Mouse (Mus musculus) midbrain, embryonic 14.5 days (tissue): ENCODE measurements at regions not wholly inside any gene's neighbourhood (a gene's known extent, or its start where the extent isn't known, plus 50 kb on each side); places are given as distances from the start of the nearest gene placed in this dataset.

Experiments used
- ATAC-seq: fragments of 200-750 bp; cut with Nextera tagmentation; 2 replicates; pipeline ENCODE4 v1.8.0; 2017; ENCODE audit warnings: moderate number of reproducible peaks, moderate library complexity; ENCODE audit not compliant: low FRiP score, low TSS enrichment
- DNase-seq: peaks from one replicate; pipeline ENCODE4 v3.0.0-alpha.2; 2015
- H3K27ac ChIP-seq: fragments of 300-500 bp; sonication (generic); replicated peaks from 2 replicates; pipeline ENCODE4 v1.5.1; 2014; ENCODE audit warnings: mild to moderate bottlenecking, low read depth, low read length, moderate library complexity
- H3K27me3 ChIP-seq: fragments of 300-500 bp; sonication (generic); 2 replicates; pipeline ENCODE4 v1.6.1; 2014; ENCODE audit warnings: low read length, control low read depth, mixed read lengths; ENCODE audit not compliant: control insufficient read depth, insufficient read depth
- H3K36me3 ChIP-seq: fragments of 300-500 bp; sonication (generic); 2 replicates; pipeline ENCODE4 v1.6.1; 2014; ENCODE audit warnings: low read length, control low read depth; ENCODE audit not compliant: control insufficient read depth, insufficient read depth
- H3K4me1 ChIP-seq: fragments of 300-500 bp; sonication (generic); 2 replicates; pipeline ENCODE4 v1.6.1; 2014; ENCODE audit warnings: mild to moderate bottlenecking, antibody characterized with exemption, low read length, control low read depth; ENCODE audit not compliant: control insufficient read depth, insufficient read depth
- H3K4me2 ChIP-seq: fragments of 300-500 bp; sonication (generic); 2 replicates; pipeline ENCODE4 v1.6.1; 2014; ENCODE audit warnings: mild to moderate bottlenecking, low read length, moderate library complexity
- H3K4me3 ChIP-seq: fragments of 300-500 bp; sonication (generic); replicated peaks from 2 replicates; pipeline ENCODE4 v1.5.1; 2014; ENCODE audit warnings: low read depth, low read length
- H3K9ac ChIP-seq: fragments of 300-500 bp; sonication (generic); replicated peaks from 2 replicates; pipeline ENCODE4 v1.6.1; 2014; ENCODE audit warnings: mild to moderate bottlenecking, low read length, moderate library complexity
- H3K9me3 ChIP-seq: fragments of 300-500 bp; sonication (generic); 2 replicates; pipeline ENCODE4 v1.6.1; 2016; ENCODE audit warnings: low read length, control low read depth, mixed read lengths; ENCODE audit not compliant: control insufficient read depth
- WGBS: fragments of 180-500 bp; shearing (Covaris S2); extraction: QIAGEN DNeasy Blood & Tissue Kit; methylation state at CpG from one replicate; pipeline ENCODE4 v1.1.7; 2014; 5-methylcytosine and 5-hydroxymethylcytosine counted together

- ATAC-seq (no peak), DNase-seq (no peak)
- WGBS = 78% methylated on average over 1 of the region's 1 CpGs
- H3K9ac ChIP-seq = no peak overlapping the region
- no peak overlapping the region for H3K4me3 ChIP-seq
- H3K4me1 ChIP-seq = no peaks in the 10 kb centered on the region
- no peaks in the 10 kb centered on the region for H3K27me3 ChIP-seq
- no peaks in the 10 kb centered on the region for H3K9me3 ChIP-seq
- no peaks in the 10 kb centered on the region for H3K36me3 ChIP-seq
- H3K27ac ChIP-seq = no peak overlapping the region
- H3K4me2 ChIP-seq = no peak overlapping the region
Measured at GRCm38 (mm10) chr14:108034162-108034561, 879.8 kb downstream of the Slitrk1 start.

- Histone ChIP-seq H3K36me3 (no peaks in the 10 kb centered on the region), H3K27me3 (no peaks in the 10 kb centered on the region), H3K27ac (no peak overlapping the region), H3K4me1 (no peaks in the 10 kb centered on the region), H3K4me3 (no peak overlapping the region), H3K9ac (no peak overlapping the region), H3K4me2 (no peak overlapping the region), H3K9me3 (no peaks in the 10 kb centered on the region)
- no peak for ATAC-seq
- no peak for DNase-seq
- WGBS = 84% methylated on average over 3 of the region's 3 CpGs
Measured at GRCm38 (mm10) chr14:108022551-108022950, 891.4 kb downstream of the Slitrk1 start.

DNA sequence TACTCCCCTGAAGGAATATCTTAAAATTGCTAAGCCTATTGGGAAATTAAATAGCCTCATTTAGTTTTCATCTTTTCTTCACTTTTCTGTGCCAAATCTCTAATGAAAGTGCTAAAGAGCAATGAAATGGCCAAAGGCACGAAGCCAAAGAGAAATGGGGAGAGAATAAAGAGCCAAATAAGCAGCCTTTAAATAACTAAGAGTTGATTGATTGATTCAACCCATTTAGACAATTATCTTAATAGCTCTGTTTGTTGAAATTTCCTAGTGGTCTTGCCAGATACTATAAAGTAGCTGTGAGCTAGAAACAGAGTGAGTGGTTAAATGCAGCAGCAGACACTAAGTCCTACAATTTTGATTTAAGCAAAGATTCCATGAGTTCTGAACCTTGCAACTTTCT is 891.9 kb downstream of the Slitrk1 start:
- Histone ChIP-seq H3K4me1 (no peaks in the 10 kb centered on the region), H3K9me3 (no peaks in the 10 kb centered on the region), H3K36me3 (no peaks in the 10 kb centered on the region), H3K4me3 (no peak overlapping the region), H3K9ac (no peak overlapping the region), H3K4me2 (no peak overlapping the region), H3K27me3 (no peaks in the 10 kb centered on the region), H3K27ac (no peak overlapping the region)
- WGBS = 58% methylated on average over 1 of the region's 1 CpGs
- DNase-seq (peak; percentile 8), ATAC-seq (no peak)

GRCm38 (mm10) chr14:108021331-108021730 is 892.6 kb downstream of the Slitrk1 start:
- Histone ChIP-seq H3K9me3 (no peaks in the 10 kb centered on the region), H3K27me3 (no peaks in the 10 kb centered on the region), H3K4me3 (no peak overlapping the region), H3K36me3 (no peaks in the 10 kb centered on the region), H3K9ac (no peak overlapping the region), H3K4me1 (no peaks in the 10 kb centered on the region), H3K27ac (no peak overlapping the region), H3K4me2 (no peak overlapping the region)
- 94% methylated on average over 7 of the region's 7 CpGs for WGBS
- ATAC-seq (no peak), DNase-seq (no peak)

DNA sequence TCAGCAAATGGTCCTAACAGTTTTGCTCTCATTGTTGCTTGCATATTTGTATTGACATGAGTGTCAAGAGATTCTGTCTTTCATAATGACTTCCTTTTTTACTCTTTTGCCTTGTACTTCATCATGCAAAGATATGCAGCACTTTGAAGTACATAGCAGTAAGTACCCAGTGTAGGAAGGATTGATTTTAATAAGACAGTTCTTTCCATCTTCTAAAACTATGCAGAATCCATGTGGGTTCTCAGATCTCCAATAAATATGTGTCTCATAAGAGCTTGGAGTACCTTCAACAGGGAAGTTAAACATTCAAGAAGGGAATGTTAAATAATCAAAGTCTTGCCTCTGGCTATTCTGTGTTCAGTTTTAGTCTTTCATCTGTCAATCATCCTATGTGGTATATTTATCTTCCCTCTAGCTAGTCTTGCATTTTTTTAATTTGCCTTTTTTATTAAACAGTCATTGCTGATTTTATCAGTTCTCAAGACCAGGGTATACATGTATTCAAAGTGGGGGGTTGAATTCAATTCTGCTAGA is 926.1 kb downstream of the Slitrk1 start:
- DNase-seq (peak; percentile 72), ATAC-seq (peak; percentile 43; the same call in 1 of the 2 replicates)
- Histone ChIP-seq H3K4me2 (no peak overlapping the region), H3K9ac (no peak overlapping the region), H3K27ac (no peak overlapping the region), H3K36me3 (no peaks in the 10 kb centered on the region), H3K4me1 (no peaks in the 10 kb centered on the region), H3K4me3 (no peak overlapping the region), H3K27me3 (no peaks in the 10 kb centered on the region), H3K9me3 (no peaks in the 10 kb centered on the region)

GRCm38 (mm10) chr14:107978141-107978540 is 935.8 kb downstream of the Slitrk1 start:
- no peak overlapping the region for H3K4me2 ChIP-seq
- no peak for DNase-seq
- WGBS = 83% methylated on average over 3 of the region's 3 CpGs
- no peaks in the 10 kb centered on the region for H3K9me3 ChIP-seq
- no peak overlapping the region for H3K27ac ChIP-seq
- H3K4me3 ChIP-seq = no peak overlapping the region
- no peaks in the 10 kb centered on the region for H3K27me3 ChIP-seq
- no peaks in the 10 kb centered on the region for H3K36me3 ChIP-seq
- no peaks in the 10 kb centered on the region for H3K4me1 ChIP-seq
- no peak for ATAC-seq
- no peak overlapping the region for H3K9ac ChIP-seq

- WGBS = 86% methylated on average over 1 of the region's 1 CpGs
- Histone ChIP-seq H3K9me3 (no peaks in the 10 kb centered on the region), H3K27me3 (no peaks in the 10 kb centered on the region), H3K4me2 (no peak overlapping the region), H3K4me1 (no peaks in the 10 kb centered on the region), H3K36me3 (no peaks in the 10 kb centered on the region), H3K9ac (no peak overlapping the region), H3K27ac (no peak overlapping the region), H3K4me3 (no peak overlapping the region)
- DNase-seq = no peak
- no peak for ATAC-seq
Measured at GRCm38 (mm10) chr14:107952076-107952475, 961.9 kb downstream of the Slitrk1 start.

DNA sequence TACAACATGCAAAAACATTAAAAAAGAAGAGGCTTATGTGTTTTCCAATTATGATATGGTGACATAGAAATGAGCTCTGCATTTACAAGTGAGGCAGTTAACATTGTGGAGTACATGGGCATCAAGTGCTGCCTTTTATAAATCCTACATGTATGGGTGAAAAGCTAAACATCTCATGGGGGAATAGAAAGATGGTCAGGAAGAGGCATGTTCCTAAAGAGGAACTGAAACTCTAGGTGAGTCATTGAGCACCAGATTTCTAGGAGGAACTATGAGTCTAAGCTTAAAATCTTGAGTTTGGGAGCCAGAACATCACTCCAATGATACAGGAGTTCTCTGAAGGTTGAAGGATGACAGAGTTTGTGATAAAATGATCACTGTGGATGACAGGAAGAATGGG is 1010.2 kb downstream of the Slitrk1 start:
- Histone ChIP-seq H3K9me3 (no peaks in the 10 kb centered on the region), H3K27me3 (no peaks in the 10 kb centered on the region), H3K36me3 (no peaks in the 10 kb centered on the region), H3K4me1 (no peaks in the 10 kb centered on the region), H3K4me2 (no peak overlapping the region), H3K27ac (no peak overlapping the region), H3K4me3 (no peak overlapping the region), H3K9ac (no peak overlapping the region)
- ATAC-seq = no peak
- no peak for DNase-seq

- 78% methylated on average over 1 of the region's 1 CpGs for WGBS
- ATAC-seq (no peak), DNase-seq (no peak)
- Histone ChIP-seq H3K4me2 (no peak overlapping the region), H3K36me3 (no peaks in the 10 kb centered on the region), H3K4me1 (no peaks in the 10 kb centered on the region), H3K4me3 (no peak overlapping the region), H3K27ac (no peak overlapping the region), H3K9ac (no peak overlapping the region), H3K27me3 (no peaks in the 10 kb centered on the region), H3K9me3 (no peaks in the 10 kb centered on the region)
Measured at GRCm38 (mm10) chr14:107901823-107902222, 1012.1 kb downstream of the Slitrk1 start.
